Mouse (Mus musculus): Measurements from ENCODE around the gene Gm38392. TPM values are rescaled to one million over a fixed set of nuclear protein-coding genes. Genes with fewer than 3 reads are reported as not detected.
A peak's percentile ranks its signal among the peaks of the same experiment; 100 is the strongest.
"Not testable (repeated sequence)": the region's sequence is repeated elsewhere in the genome, so short reads cannot be mapped to it uniquely, and the experiment has no call there.

Gene Gm38392
- polyA plus RNA-seq, 1 experiment from 2014 or later: not detected

- H3K4me3 ChIP-seq: peak overlapping the region; percentile 84
- H3K4me1 ChIP-seq: peaks cover 28% of the 10 kb centered on the region
- peaks cover 30% of the 10 kb centered on the region for H3K36me3 ChIP-seq (replicated peaks)
- H3K9me3 ChIP-seq: no peaks in the 10 kb centered on the region
- H3K27me3 ChIP-seq (ENCODE audit: poor library complexity, severe bottlenecking): no peaks in the 10 kb centered on the region
- DNase-seq (ENCODE audit: extremely low spot score, low spot score): no peak
- peak overlapping the region; percentile 96 for H3K27ac ChIP-seq
- 1% methylated on average over 12 of the region's 12 CpGs for WGBS
Observed at GRCm38 (mm10) chr3:88296110-88296560, 9.1 kb upstream of the Gm38392 start.

GRCm38 (mm10) chr3:88295272-88295671, 8.3 kb upstream of the Gm38392 start:
- DNase-seq (ENCODE audit: extremely low spot score, low spot score): not testable (repeated sequence)
- 78% methylated on average over 1 of the region's 1 CpGs for WGBS

GRCm38 (mm10) chr3:88291970-88292369, 5.0 kb upstream of the Gm38392 start:
- no peak for DNase-seq (ENCODE audit: extremely low spot score, low spot score)

More at GRCm38 (mm10) chr3:88295272-88295671, 8.3 kb upstream of the Gm38392 start:
- H3K36me3 ChIP-seq (replicated peaks): peaks cover 21% of the 10 kb centered on the region
- H3K4me3 ChIP-seq: peak overlapping the region; percentile 84
- H3K27ac ChIP-seq: peak overlapping the region; percentile 96
- H3K4me1 ChIP-seq: peaks cover 28% of the 10 kb centered on the region
- H3K9me3 ChIP-seq; H3K27me3 ChIP-seq (ENCODE audit: poor library complexity, severe bottlenecking): not testable (repeated sequence)

GRCm38 (mm10) chr3:88288133-88288713, 1.2 kb upstream of the Gm38392 start:
- DNase-seq (ENCODE audit: extremely low spot score, low spot score); H3K27me3 ChIP-seq (ENCODE audit: poor library complexity, severe bottlenecking); H3K4me1 ChIP-seq; H3K36me3 ChIP-seq (replicated peaks); H3K4me3 ChIP-seq; H3K27ac ChIP-seq; H3K9me3 ChIP-seq: not testable (repeated sequence)
- 85% methylated on average over 9 of the region's 10 CpGs for WGBS

More at GRCm38 (mm10) chr3:88291970-88292369, 5.0 kb upstream of the Gm38392 start:
- H3K27me3 ChIP-seq (ENCODE audit: poor library complexity, severe bottlenecking): no peaks in the 10 kb centered on the region
- no peaks in the 10 kb centered on the region for H3K9me3 ChIP-seq
- no peak overlapping the region for H3K27ac ChIP-seq
- no peaks in the 10 kb centered on the region for H3K36me3 ChIP-seq (replicated peaks)
- WGBS: 65% methylated on average over 4 of the region's 4 CpGs
- H3K4me1 ChIP-seq: peaks cover 13% of the 10 kb centered on the region
- no peak overlapping the region for H3K4me3 ChIP-seq

- H3K27ac ChIP-seq; H3K27me3 ChIP-seq (ENCODE audit: poor library complexity, severe bottlenecking); H3K36me3 ChIP-seq (replicated peaks); DNase-seq (ENCODE audit: extremely low spot score, low spot score); H3K9me3 ChIP-seq; H3K4me3 ChIP-seq; H3K4me1 ChIP-seq: not testable (repeated sequence)
- 100% methylated on average over 2 of the region's 2 CpGs for WGBS
Observed at GRCm38 (mm10) chr3:88285565-88285895, 1.5 kb downstream of the Gm38392 start.

GRCm38 (mm10) chr3:88284815-88285564, 2.0 kb downstream of the Gm38392 start:
- not testable (repeated sequence) for H3K9me3 ChIP-seq; H3K27ac ChIP-seq; H3K4me3 ChIP-seq; DNase-seq (ENCODE audit: extremely low spot score, low spot score); H3K36me3 ChIP-seq (replicated peaks); H3K4me1 ChIP-seq; H3K27me3 ChIP-seq (ENCODE audit: poor library complexity, severe bottlenecking)
- WGBS: 96% methylated on average over 14 of the region's 14 CpGs

GRCm38 (mm10) chr3:88281141-88281916, 5.7 kb downstream of the Gm38392 start:
- not testable (repeated sequence) for DNase-seq (ENCODE audit: extremely low spot score, low spot score); H3K36me3 ChIP-seq (replicated peaks); H3K9me3 ChIP-seq; H3K4me1 ChIP-seq; H3K27ac ChIP-seq; H3K4me3 ChIP-seq; H3K27me3 ChIP-seq (ENCODE audit: poor library complexity, severe bottlenecking)
- WGBS: 59% methylated on average over 11 of the region's 11 CpGs

- WGBS: 95% methylated on average over 2 of the region's 2 CpGs
- no peak overlapping the region for H3K27ac ChIP-seq
- no peak for DNase-seq (ENCODE audit: extremely low spot score, low spot score)
Observed at GRCm38 (mm10) chr3:88280035-88280434, 7.0 kb downstream of the Gm38392 start.

GRCm38 (mm10) chr3:88276529-88277143, 10.4 kb downstream of the Gm38392 start:
- no peaks in the 10 kb centered on the region for H3K36me3 ChIP-seq (replicated peaks)
- no peaks in the 10 kb centered on the region for H3K27me3 ChIP-seq (ENCODE audit: poor library complexity, severe bottlenecking)
- 61% methylated on average over 7 of the region's 7 CpGs for WGBS
- H3K4me3 ChIP-seq: no peak overlapping the region
- no peak overlapping the region for H3K27ac ChIP-seq
- no peaks in the 10 kb centered on the region for H3K9me3 ChIP-seq
- DNase-seq (ENCODE audit: extremely low spot score, low spot score): no peak
- H3K4me1 ChIP-seq: peaks cover 3% of the 10 kb centered on the region; the same call in 1 of the 2 replicates

More at GRCm38 (mm10) chr3:88280035-88280434, 7.0 kb downstream of the Gm38392 start:
- Histone ChIP-seq H3K9me3 (no peaks in the 10 kb centered on the region), H3K4me3 (no peak overlapping the region), H3K36me3 (replicated peaks) (0 out of 2 replicates have a peak, but pooled peaks cover under 1% of the 10 kb centered on the region), H3K27me3 (ENCODE audit: poor library complexity, severe bottlenecking) (no peaks in the 10 kb centered on the region), H3K4me1 (peaks cover 3% of the 10 kb centered on the region; the same call in 1 of the 2 replicates)

- Histone ChIP-seq H3K27ac (no peak overlapping the region), H3K4me3 (no peak overlapping the region), H3K4me1 (peaks cover 2% of the 10 kb centered on the region; the same call in 1 of the 2 replicates), H3K27me3 (ENCODE audit: poor library complexity, severe bottlenecking) (no peaks in the 10 kb centered on the region), H3K9me3 (no peaks in the 10 kb centered on the region), H3K36me3 (replicated peaks) (no peaks in the 10 kb centered on the region)
- no peak for DNase-seq (ENCODE audit: extremely low spot score, low spot score)
- WGBS: 94% methylated on average over 2 of the region's 2 CpGs
Observed at GRCm38 (mm10) chr3:88276121-88276520, 10.9 kb downstream of the Gm38392 start.

GRCm38 (mm10) chr3:88274002-88274401, 13.0 kb downstream of the Gm38392 start:
- no peaks in the 10 kb centered on the region for H3K4me1 ChIP-seq
- WGBS: 92% methylated on average over 4 of the region's 4 CpGs
- DNase-seq (ENCODE audit: extremely low spot score, low spot score): no peak
- no peaks in the 10 kb centered on the region for H3K9me3 ChIP-seq
- H3K27ac ChIP-seq: no peak overlapping the region
- no peaks in the 10 kb centered on the region for H3K36me3 ChIP-seq (replicated peaks)
- H3K27me3 ChIP-seq (ENCODE audit: poor library complexity, severe bottlenecking): no peaks in the 10 kb centered on the region
- no peak overlapping the region for H3K4me3 ChIP-seq

- H3K4me1 ChIP-seq: no peaks in the 10 kb centered on the region
- 95% methylated on average over 3 of the region's 3 CpGs for WGBS
- H3K4me3 ChIP-seq: no peak overlapping the region
- no peak for DNase-seq (ENCODE audit: extremely low spot score, low spot score)
- H3K36me3 ChIP-seq (replicated peaks): no peaks in the 10 kb centered on the region
- H3K27me3 ChIP-seq (ENCODE audit: poor library complexity, severe bottlenecking): no peaks in the 10 kb centered on the region
- no peak overlapping the region for H3K27ac ChIP-seq
- H3K9me3 ChIP-seq: no peaks in the 10 kb centered on the region
Observed at GRCm38 (mm10) chr3:88271859-88272258, 15.2 kb downstream of the Gm38392 start.
